Mouse (Mus musculus): ENCODE results near the gene Cfap97. TPM values are rescaled to one million over a fixed set of nuclear protein-coding genes. Genes with fewer than 3 reads are reported as not detected.

Gene Cfap97
- total and polyA plus RNA-seq, 3 experiments, result 8.5 to 9.3 TPM; not detected in 1

DNA sequence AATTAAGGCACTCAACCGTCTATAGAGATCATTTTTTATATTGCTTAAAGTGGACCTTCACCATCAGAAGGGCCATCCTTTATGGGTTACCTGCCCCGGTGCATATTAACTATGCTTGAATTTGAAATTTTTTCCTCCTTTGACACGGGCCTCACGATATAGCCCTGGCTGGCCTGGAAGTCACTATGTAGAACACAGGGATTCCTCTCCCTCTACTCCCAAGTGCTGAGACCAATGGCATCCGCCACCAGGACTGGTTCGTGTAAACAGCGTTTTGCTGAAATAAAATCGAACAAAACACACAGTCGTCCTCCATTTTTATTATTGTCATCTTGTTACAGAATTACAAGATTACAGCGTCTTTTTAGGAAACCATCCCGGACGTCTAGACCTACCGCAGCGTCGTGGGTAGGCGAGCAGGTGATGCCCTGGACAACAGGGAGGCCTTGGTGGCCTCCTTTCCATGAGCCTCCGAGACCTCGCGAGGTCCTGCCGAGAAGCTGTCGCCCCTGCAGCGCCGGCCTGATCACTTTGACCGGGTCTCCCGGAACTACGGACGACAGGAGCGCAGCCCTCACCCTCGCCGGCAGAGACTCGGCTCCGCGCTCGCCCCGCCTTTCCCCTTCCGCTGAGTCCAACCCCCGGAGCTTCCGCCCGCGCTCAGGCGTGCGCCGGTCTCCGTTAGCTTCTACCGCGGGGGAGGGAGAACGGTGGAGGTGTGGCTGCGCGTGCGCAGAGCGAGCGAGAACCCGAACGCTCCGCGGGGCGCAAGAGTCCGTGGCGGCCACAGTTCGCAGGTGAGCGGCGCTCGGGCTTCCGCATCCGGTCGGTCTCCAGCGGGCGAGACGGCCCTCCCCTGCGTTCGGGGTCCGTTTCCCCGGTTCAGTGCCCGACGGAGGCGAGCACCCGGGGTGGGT, 11.6 kb downstream of the Cfap97 start:
- peak; percentile 97 for DNase-seq (ENCODE audit: low read depth, low spot score)
- H3K4me1 ChIP-seq (ENCODE audit: control insufficient read depth in 1 of 2, insufficient read depth in 2 of 2, low read length in 2 of 2), result peaks cover 10 to 13% of the 10 kb centered on the region in 2 experiments; a peak in 3 of 4 replicates
- peak overlapping the region; percentile 95 for H3K9ac ChIP-seq (ENCODE audit: control insufficient read depth, low read depth, low read length, poor library complexity, severe bottlenecking)
- H3K27ac ChIP-seq (ENCODE audit: control insufficient read depth, low read depth, low read length), result peak overlapping the region; percentile 85
- H3K4me3 ChIP-seq (ENCODE audit: control insufficient read depth in 1 of 2, insufficient read depth in 1 of 2, low read depth in 2 of 2, low read length in 2 of 2), result peak overlapping the region; percentile 78 to 98
- peaks cover 0 to 12% of the 10 kb centered on the region in 2 experiments; a peak in 2 of 4 replicates for H3K36me3 ChIP-seq (ENCODE audit: control insufficient read depth in 1 of 2, insufficient read depth in 2 of 2, low read length in 2 of 2)
- peaks cover 13% of the 10 kb centered on the region for H3K79me2 ChIP-seq (ENCODE audit: control insufficient read depth, insufficient read depth, low read length, poor library complexity)
- no peaks in the 10 kb centered on the region for H3K27me3 ChIP-seq (ENCODE audit: control insufficient read depth in 1 of 2, insufficient read depth in 2 of 2, low read length in 2 of 2)
- H3K9me3 ChIP-seq (replicated peaks; ENCODE audit: insufficient read depth, low read length), result no peaks in the 10 kb centered on the region
- TF ChIP-seq RAD21 (IDR thresholded peaks at IDR 0.05; ENCODE audit: low read depth, low read length) (no peak), EP300 (IDR thresholded peaks at IDR 0.05; ENCODE audit: low read depth in 1 of 2, low read length in 2 of 2) (peak in 1 of 2 experiments; percentile 42; a peak in 1 of 4 replicates), JUND (IDR thresholded peaks at IDR 0.05; ENCODE audit: low read depth, low read length) (no peak), MAX (IDR thresholded peaks at IDR 0.05; ENCODE audit: low read length) (peak; percentile 81), HCFC1 (IDR thresholded peaks at IDR 0.05; ENCODE audit: low read depth, low read length) (peak; percentile 89), ZKSCAN1 (IDR thresholded peaks at IDR 0.05; ENCODE audit: low read depth, low read length) (no peak), TAL1 (IDR thresholded peaks at IDR 0.05; ENCODE audit: low read length) (no peak), SMC3 (IDR thresholded peaks at IDR 0.05; ENCODE audit: low read depth, low read length) (no peak), E2F4 (IDR thresholded peaks at IDR 0.05; ENCODE audit: borderline replicate concordance, low read depth, low read length) (no peak), USF2 (IDR thresholded peaks at IDR 0.05; ENCODE audit: borderline replicate concordance in 1 of 2, insufficient read depth in 1 of 2, low read depth in 1 of 2, low read length in 2 of 2) (no peak), MAFK (IDR thresholded peaks at IDR 0.05; ENCODE audit: borderline replicate concordance, low read depth, low read length) (no peak), RCOR1 (IDR thresholded peaks at IDR 0.05; ENCODE audit: low read depth, low read length) (no peak), NRF1 (IDR thresholded peaks at IDR 0.05; ENCODE audit: insufficient read depth, low read depth, low read length, poor library complexity, severe bottlenecking) (peak; percentile 97), POLR2AphosphoS5 (IDR thresholded peaks at IDR 0.05; ENCODE audit: borderline replicate concordance, low read depth, low read length) (no peak), CHD1 (IDR thresholded peaks at IDR 0.05; ENCODE audit: low read depth, low read length) (no peak; the same call in 1 of the 2 replicates), MYC (IDR thresholded peaks at IDR 0.05; ENCODE audit: low read depth, low read length) (peak; percentile 53; the same call in 1 of the 2 replicates), GABPA (IDR thresholded peaks at IDR 0.05; ENCODE audit: low read depth, low read length) (no peak), KAT2A (conservative IDR thresholded peaks at IDR 0.05; ENCODE audit: low read depth, low read length) (no peak; the same call in 1 of the 2 replicates), GATA1 (IDR thresholded peaks at IDR 0.05; ENCODE audit: low read depth, low read length) (no peak), CHD2 (IDR thresholded peaks at IDR 0.05; ENCODE audit: low read length) (peak; percentile 26; the same call in 1 of the 2 replicates), UBTF (IDR thresholded peaks at IDR 0.05; ENCODE audit: borderline replicate concordance, insufficient read depth, low read depth, low read length) (0 out of 2 replicates have a peak, but pooled peaks have one; percentile 27), MXI1 (IDR thresholded peaks at IDR 0.05; ENCODE audit: low read depth, low read length) (peak; percentile 84), ZMIZ1 (IDR thresholded peaks at IDR 0.05; ENCODE audit: low read depth, low read length) (peak; percentile 94), POLR2A (IDR thresholded peaks at IDR 0.05; ENCODE audit: control insufficient read depth in 1 of 2, insufficient read depth in 1 of 2, low read depth in 1 of 2, low read length in 2 of 2, poor library complexity in 1 of 2) (peak; percentile 96 to 99), NELFE (IDR thresholded peaks at IDR 0.05; ENCODE audit: low read depth, low read length) (peak; percentile 98), USF1 (IDR thresholded peaks at IDR 0.05; ENCODE audit: low read depth, low read length) (no peak; the same call in 1 of the 2 replicates), ZNF384 (IDR thresholded peaks at IDR 0.05; ENCODE audit: low read depth, low read length) (no peak), CTCF (IDR thresholded peaks at IDR 0.05 in 2 of 3, conservative IDR thresholded peaks at IDR 0.05 in 1 of 3; ENCODE audit: control insufficient read depth in 1 of 3, insufficient read depth in 1 of 3, low read depth in 2 of 3, low read length in 3 of 3, poor library complexity in 1 of 3, severe bottlenecking in 1 of 3) (no peak), ETS1 (IDR thresholded peaks at IDR 0.05; ENCODE audit: low read depth, low read length) (peak; percentile 68; the same call in 1 of the 2 replicates), MEF2A (IDR thresholded peaks at IDR 0.05; ENCODE audit: extremely low read depth, insufficient replicate concordance, low read depth, low read length, poor library complexity, severe bottlenecking) (no peak), ZC3H11A (IDR thresholded peaks at IDR 0.05; ENCODE audit: low read depth, low read length) (no peak), TCF12 (IDR thresholded peaks at IDR 0.05; ENCODE audit: low read depth, low read length) (peak; percentile 85), ELF1 (IDR thresholded peaks at IDR 0.05; ENCODE audit: low read depth, low read length) (peak; percentile 90), MYB (IDR thresholded peaks at IDR 0.05; ENCODE audit: low read depth, low read length) (no peak)

All from MEL (cell line).